8 mouse cellular contexts compared by ENCODE assay signal in the genomic region with DNA sequence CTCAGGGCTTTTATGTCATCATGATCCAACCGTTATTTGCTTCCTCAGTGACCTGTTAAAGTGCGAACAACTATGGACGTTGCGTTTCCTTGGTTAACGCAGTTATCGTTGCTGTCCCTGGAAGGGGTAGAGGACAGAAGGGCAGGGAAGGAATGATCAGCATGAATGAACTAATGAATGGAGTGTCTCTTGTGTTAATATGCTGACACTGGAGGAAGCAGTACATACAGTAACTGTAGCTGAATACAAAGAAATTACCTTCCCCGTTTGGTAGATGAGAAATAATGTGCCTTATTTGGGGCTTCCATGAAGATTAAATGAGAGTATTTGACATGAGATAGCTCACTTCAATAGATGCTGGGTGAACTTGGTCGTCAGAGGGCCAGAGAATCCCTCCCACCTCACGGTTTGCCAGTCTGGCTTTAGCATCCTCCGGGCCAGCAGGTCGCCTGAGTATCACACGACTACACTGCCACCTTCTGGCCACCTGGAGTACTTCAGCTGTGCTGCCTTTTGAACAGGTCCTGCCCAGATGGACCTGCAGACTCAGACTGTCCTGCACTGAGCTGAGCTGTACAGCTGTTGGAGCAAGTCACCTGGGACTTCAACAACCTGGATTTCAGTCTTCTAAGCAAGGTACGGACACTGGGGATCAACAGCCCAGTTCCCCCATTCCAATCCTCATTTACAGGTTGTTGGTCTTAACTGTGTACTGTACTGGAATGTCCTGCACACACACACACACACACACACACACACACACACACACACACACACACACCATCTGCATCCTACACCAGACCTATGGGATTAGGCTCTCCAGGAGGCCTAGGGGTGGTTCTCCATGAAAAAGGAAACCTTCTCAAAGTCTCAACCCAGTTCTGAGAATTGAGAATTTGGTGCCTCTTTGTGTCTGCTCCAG. TPM values are rescaled to one million over a fixed set of nuclear protein-coding genes. Genes with fewer than 3 reads are reported as not detected.
DNase-seq lines count a peak whose midpoint lies in the region; ATAC-seq and TF ChIP-seq lines count a peak whose summit lies in the region.

No protein-coding gene starts in this region.

- H3K9ac ChIP-seq in forebrain, embryonic 16.5 days (replicated peaks; ENCODE audit: low read depth, low read length): no peak overlapping the region
- H3K9ac ChIP-seq in lung, embryonic 16.5 days (ENCODE audit: low read length): no peak overlapping the region

- no peak overlapping the region for H3K4me2 ChIP-seq in forebrain, embryonic 16.5 days (ENCODE audit: low read length)
- H3K4me2 ChIP-seq in lung, embryonic 16.5 days (ENCODE audit: low read depth, low read length): no peak overlapping the region

- peaks cover 11% of the 10 kb centered on the region for H3K27me3 ChIP-seq in G1E (ENCODE audit: insufficient read depth, low read length)
- H3K27me3 ChIP-seq in forebrain, embryonic 16.5 days (replicated peaks; ENCODE audit: control insufficient read depth, insufficient read depth, low read length): no peaks in the 10 kb centered on the region
- no peaks in the 10 kb centered on the region for H3K27me3 ChIP-seq in lung, embryonic 16.5 days (ENCODE audit: control insufficient read depth, insufficient read depth, low read depth, low read length)

- no peak overlapping the region for H3K4me3 ChIP-seq in G1E (ENCODE audit: low read depth, low read length)
- no peak overlapping the region for H3K4me3 ChIP-seq in forebrain, embryonic 16.5 days (replicated peaks; ENCODE audit: low read length)
- peak overlapping the region; percentile 14; the same call in 1 of the 2 replicates for H3K4me3 ChIP-seq in layer of hippocampus, adult 2 months
- H3K4me3 ChIP-seq in lung, embryonic 16.5 days (ENCODE audit: low read length): no peak overlapping the region

- peak; percentile 68 for DNase-seq in G1E (ENCODE audit: low spot score)
- DNase-seq in cerebellum, adult 11-12 months: peak; percentile 83
- DNase-seq in layer of hippocampus, adult 2 months (ENCODE audit: low spot score in 2 of 2): peak; percentile 76 to 87
- DNase-seq in ovary, postnatal 14 days (ENCODE audit: low spot score): peak; percentile 92
- DNase-seq in thymus, postnatal 0 days (ENCODE audit: low spot score): peak; percentile 75

- ATAC-seq in G1E (ENCODE audit: extremely low read depth, insufficient number of reproducible peaks, low FRiP score, poor library complexity, severe bottlenecking): peak; percentile 58
- ATAC-seq in forebrain, embryonic 16.5 days: peak; percentile 73
- ATAC-seq in hematopoietic stem cell, adult 5-6 weeks (replicated peaks in 1 of 2; ENCODE audit: insufficient read depth in 1 of 2, low FRiP score in 2 of 2, low TSS enrichment in 1 of 2, low read depth in 1 of 2, poor library complexity in 2 of 2, severe bottlenecking in 2 of 2): peak; percentile 90 to 93
- peak; percentile 70 for ATAC-seq in lung, embryonic 16.5 days (ENCODE audit: low read depth)

- TF ChIP-seq CTCF in G1E (IDR thresholded peaks at IDR 0.05; ENCODE audit: low read depth, low read length): peak; percentile 98
- TF ChIP-seq CTCF in layer of hippocampus, adult 2 months (conservative IDR thresholded peaks at IDR 0.05): peak; percentile 99

- H3K9me3 ChIP-seq in G1E (replicated peaks): no peaks in the 10 kb centered on the region
- H3K9me3 ChIP-seq in forebrain, embryonic 16.5 days (ENCODE audit: control insufficient read depth, low read length): no peaks in the 10 kb centered on the region
- H3K9me3 ChIP-seq in lung, embryonic 16.5 days (ENCODE audit: control insufficient read depth, low read length): no peaks in the 10 kb centered on the region

- H3K36me3 ChIP-seq in G1E (replicated peaks): peaks cover 2% of the 10 kb centered on the region
- H3K36me3 ChIP-seq in forebrain, embryonic 16.5 days (ENCODE audit: control insufficient read depth, insufficient read depth): no peaks in the 10 kb centered on the region
- H3K36me3 ChIP-seq in lung, embryonic 16.5 days (ENCODE audit: control insufficient read depth, insufficient read depth, low read length): no peaks in the 10 kb centered on the region

- peaks cover 20% of the 10 kb centered on the region for H3K4me1 ChIP-seq in G1E (ENCODE audit: insufficient read depth, low read depth, low read length)
- H3K4me1 ChIP-seq in forebrain, embryonic 16.5 days (replicated peaks; ENCODE audit: control insufficient read depth, insufficient read depth, low read length): no peaks in the 10 kb centered on the region
- peaks cover 3% of the 10 kb centered on the region; the same call in 1 of the 2 replicates for H3K4me1 ChIP-seq in lung, embryonic 16.5 days (replicated peaks; ENCODE audit: control insufficient read depth, insufficient read depth, low read length)

- no peak overlapping the region for H3K27ac ChIP-seq in forebrain, embryonic 16.5 days (ENCODE audit: low read length)
- peak overlapping the region; percentile 87 for H3K27ac ChIP-seq in layer of hippocampus, adult 2 months
- H3K27ac ChIP-seq in lung, embryonic 16.5 days (ENCODE audit: low read length): no peak overlapping the region

- WGBS in forebrain, embryonic 16.5 days: 51% methylated on average over 13 of the region's 13 CpGs
- 47% methylated on average over 13 of the region's 13 CpGs for WGBS in lung, embryonic 16.5 days

RNA-seq across cellular contexts. Expression of gene Sypl, which starts 56.2 kb away (rescaled TPM):
- total RNA-seq in G1E (2014; fragmentation: Nextera tagmentation) (63.6 and 71.5 TPM in 2 replicates), G1E (2017) (56.3 and 57.9 TPM in 2 replicates)
- 4.2 and 5.5 TPM in 2 replicates for polyA plus RNA-seq in G1E (2012)
- polyA plus RNA-seq in forebrain, embryonic 16.5 days (2015; fragmentation: Nextera tagmentation; extraction: Ambion mirVana): 37.8 and 47.8 TPM in 2 replicates
- 83.2 and 85.5 TPM in 2 replicates for total RNA-seq in hematopoietic stem cell, adult 5-6 weeks (2017)
- 10 to 100 TPM; 44.1 to 46.0 TPM for total RNA-seq in layer of hippocampus, adult 2 months (2021)
- polyA plus RNA-seq in lung, embryonic 16.5 days (2015; fragmentation: Nextera tagmentation; extraction: Ambion mirVana): 181 and 182 TPM in 2 replicates
- polyA plus RNA-seq in thymus, postnatal 0 days (2015; fragmentation: Nextera tagmentation; extraction: Ambion mirVana): 109 and 111 TPM in 2 replicates
